Mouse (Mus musculus) kidney, adult 2 months (tissue): ENCODE data around the gene Bpnt1. TPM values are rescaled to one million over a fixed set of nuclear protein-coding genes. Genes with fewer than 3 reads are reported as not detected.

Experiments
- DNase-seq: peaks from one replicate; pipeline ENCODE4 v3.0.0; 2021
- H3K27ac ChIP-seq: fragments of 200-500 bp; 2 replicates; pipeline ENCODE4 v1.5.1; 2012; ENCODE audit warnings: low read depth, low read length, control low read depth, inconsistent platforms; ENCODE audit not compliant: insufficient read depth
- H3K27me3 ChIP-seq: fragments of 200-500 bp; replicated peaks from 2 replicates; pipeline ENCODE4 v1.6.1; 2012; ENCODE audit warnings: mild to moderate bottlenecking, moderate library complexity, low read length, inconsistent platforms; ENCODE audit not compliant: control insufficient read depth, insufficient read depth
- H3K36me3 ChIP-seq: fragments of 200-500 bp; 2 replicates; pipeline ENCODE4 v1.6.1; 2012; ENCODE audit warnings: mild to moderate bottlenecking, moderate library complexity, low read length, inconsistent platforms; ENCODE audit not compliant: control insufficient read depth, insufficient read depth
- H3K4me1 ChIP-seq: fragments of 200-500 bp; 2 replicates; pipeline ENCODE4 v1.6.1; 2011; ENCODE audit warnings: low read length; ENCODE audit not compliant: control insufficient read depth, insufficient read depth
- H3K4me3 ChIP-seq: fragments of 200-500 bp; 2 replicates; pipeline ENCODE4 v1.5.1; 2011; ENCODE audit warnings: mild to moderate bottlenecking, low read depth, low read length, control low read depth; ENCODE audit not compliant: insufficient read depth
- CTCF ChIP-seq: fragments of 200-500 bp; conservative IDR thresholded peaks from 2 replicates; pipeline ENCODE4 v1.5.1; 2011; ENCODE audit warnings: low read depth, mild to moderate bottlenecking, control low read depth, low read length, moderate library complexity, mixed read lengths; ENCODE audit not compliant: insufficient read depth, insufficient read length
- POLR2A ChIP-seq: fragments of 200-500 bp; IDR thresholded peaks from one replicate; pipeline ENCODE4 v1.6.1; 2011; ENCODE audit warnings: low read depth, low read length, control low read depth
- WGBS: fragments of 180-500 bp; shearing (Covaris S2); methylation state at CpG from one replicate; pipeline ENCODE4 v1.1.7; 2018; 5-methylcytosine and 5-hydroxymethylcytosine counted together
- polyA plus RNA-seq: library from polyadenylated mRNA; depleted of rRNA; stranded (reverse); fragments of >200 nt; gene quantifications from 2 replicates; pipeline ENCODE4 v1.2.3, GENCODE M21; 2012

Gene Bpnt1
- polyA plus RNA-seq, 1 experiment: 464 TPM

DNA sequence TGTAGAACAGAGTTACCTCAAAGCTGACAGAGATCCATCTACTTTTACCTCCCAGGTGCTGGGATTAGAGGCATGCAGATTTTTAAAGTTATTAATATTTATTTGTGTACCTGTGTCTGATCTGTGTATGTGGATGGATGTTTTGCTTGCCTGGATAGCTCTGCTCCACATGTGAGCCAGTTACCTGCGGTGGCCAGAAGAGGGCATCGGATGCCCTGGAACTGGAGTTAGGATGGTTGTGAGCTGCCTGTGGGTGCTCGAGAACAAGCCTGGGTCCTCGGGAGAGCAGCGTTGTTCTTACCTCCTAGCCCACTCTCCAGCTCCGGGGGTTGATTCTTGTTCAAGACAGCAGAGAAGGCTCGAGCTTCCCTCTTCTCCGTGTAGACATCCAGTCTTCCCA is 11.5 kb downstream of the Bpnt1 start:
- DNase-seq: no peak
- WGBS: 86% methylated on average over 8 of the region's 8 CpGs
- H3K27ac ChIP-seq: no peak overlapping the region
- no peak for TF ChIP-seq POLR2A
- peak; percentile 42 for TF ChIP-seq CTCF
- H3K36me3 ChIP-seq: peaks cover 5% of the 10 kb centered on the region; the same call in 1 of the 2 replicates
- no peak overlapping the region for H3K4me3 ChIP-seq
- no peaks in the 10 kb centered on the region for H3K27me3 ChIP-seq
- no peaks in the 10 kb centered on the region for H3K4me1 ChIP-seq

DNA sequence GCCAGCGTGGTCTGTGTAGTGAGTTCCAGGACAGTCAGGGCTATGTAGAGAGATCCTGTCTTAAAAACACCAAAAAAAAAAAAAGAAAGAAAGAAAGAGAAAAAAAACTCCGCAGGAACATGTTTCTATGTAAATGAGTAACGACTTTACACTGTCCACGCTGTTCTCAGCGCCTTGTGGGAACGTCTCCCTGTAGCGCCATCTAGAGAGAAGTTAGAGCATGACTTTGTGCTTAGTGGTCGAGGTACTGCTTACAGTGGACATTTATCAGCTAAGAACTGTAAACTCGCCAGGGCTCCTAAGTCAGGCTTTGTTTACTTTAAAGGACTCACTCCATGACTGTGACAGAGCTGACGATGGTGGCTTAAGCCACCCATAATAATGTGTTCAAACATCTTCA is 14.2 kb downstream of the Bpnt1 start:
- Histone ChIP-seq H3K4me1 (no peaks in the 10 kb centered on the region), H3K4me3 (no peak overlapping the region), H3K27me3 (no peaks in the 10 kb centered on the region), H3K36me3 (peaks cover 5% of the 10 kb centered on the region; the same call in 1 of the 2 replicates), H3K27ac (no peak overlapping the region)
- peak; percentile 55 for TF ChIP-seq CTCF
- no peak for TF ChIP-seq POLR2A
- WGBS: 50% methylated on average over 10 of the region's 10 CpGs
- peak; percentile 31 for DNase-seq

DNA sequence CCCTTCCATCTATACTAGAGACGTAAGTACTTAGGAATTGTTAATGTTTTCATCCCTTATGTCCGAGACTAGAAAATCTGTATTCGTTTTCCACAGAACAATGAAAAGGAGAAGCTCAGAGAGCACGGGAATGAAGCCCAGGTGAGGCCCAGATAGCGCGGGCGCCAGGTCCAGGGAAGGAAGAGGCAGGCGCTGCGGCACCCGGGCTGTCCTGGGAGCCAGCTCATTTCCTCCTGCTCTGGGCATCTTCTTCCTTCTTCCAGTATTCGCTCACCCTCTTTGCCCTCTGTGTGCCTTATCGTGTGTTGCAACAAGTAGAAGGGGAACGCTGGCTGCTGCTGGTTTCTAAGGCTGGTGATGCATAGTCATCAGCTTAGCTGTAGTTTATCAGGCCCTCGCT is 17.8 kb downstream of the Bpnt1 start:
- Histone ChIP-seq H3K27ac (no peak overlapping the region), H3K4me1 (no peaks in the 10 kb centered on the region), H3K4me3 (no peak overlapping the region), H3K27me3 (no peaks in the 10 kb centered on the region), H3K36me3 (peaks cover 4% of the 10 kb centered on the region; the same call in 1 of the 2 replicates)
- TF ChIP-seq POLR2A (no peak), CTCF (no peak)
- no peak for DNase-seq
- WGBS: 96% methylated on average over 14 of the region's 14 CpGs

DNA sequence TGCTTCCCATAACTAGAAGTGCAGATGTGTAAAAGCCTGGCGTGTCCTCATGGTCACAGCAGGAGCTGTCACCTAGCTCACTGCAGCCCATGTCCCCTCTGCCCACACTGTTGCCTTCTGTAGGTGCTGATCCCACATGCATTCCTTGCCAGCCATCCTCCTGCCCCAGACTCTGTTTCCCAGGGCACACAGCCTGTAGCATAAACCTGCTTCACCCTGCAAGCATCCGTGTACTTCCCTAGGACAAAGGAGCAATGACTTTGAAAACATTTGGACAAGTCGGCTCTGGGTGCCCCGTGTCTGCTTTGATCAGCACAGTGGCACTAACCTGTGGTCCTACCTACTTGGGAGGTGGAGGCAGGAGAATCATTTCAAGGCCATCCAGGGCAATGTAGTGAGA is 18.7 kb downstream of the Bpnt1 start:
- no peaks in the 10 kb centered on the region for H3K4me1 ChIP-seq
- no peak for DNase-seq
- no peak for TF ChIP-seq CTCF
- no peak for TF ChIP-seq POLR2A
- WGBS: 91% methylated on average over 4 of the region's 4 CpGs
- H3K27me3 ChIP-seq: no peaks in the 10 kb centered on the region
- H3K27ac ChIP-seq: no peak overlapping the region
- peaks cover 4% of the 10 kb centered on the region; the same call in 1 of the 2 replicates for H3K36me3 ChIP-seq
- no peak overlapping the region for H3K4me3 ChIP-seq

DNA sequence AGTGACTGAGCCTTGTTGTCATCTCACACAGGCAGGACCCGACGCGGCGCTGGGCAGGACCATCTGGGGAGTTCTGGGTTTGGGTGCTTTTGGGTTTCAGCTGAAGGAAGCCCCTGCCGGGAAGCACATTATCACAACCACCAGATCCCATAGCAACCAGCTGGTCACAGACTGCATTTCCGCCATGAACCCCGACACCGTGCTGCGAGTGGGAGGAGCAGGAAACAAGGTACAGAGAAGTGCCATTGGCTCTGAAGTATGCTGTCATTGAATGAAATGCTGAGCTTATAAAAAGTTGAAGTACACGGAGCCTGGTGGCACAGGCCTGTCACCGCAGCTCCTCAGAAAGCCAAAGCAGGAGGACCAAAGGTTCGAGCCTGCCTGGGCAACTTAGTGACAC is 20.2 kb downstream of the Bpnt1 start:
- Histone ChIP-seq H3K27ac (no peak overlapping the region), H3K4me1 (no peaks in the 10 kb centered on the region)
- WGBS: 89% methylated on average over 12 of the region's 12 CpGs

DNA sequence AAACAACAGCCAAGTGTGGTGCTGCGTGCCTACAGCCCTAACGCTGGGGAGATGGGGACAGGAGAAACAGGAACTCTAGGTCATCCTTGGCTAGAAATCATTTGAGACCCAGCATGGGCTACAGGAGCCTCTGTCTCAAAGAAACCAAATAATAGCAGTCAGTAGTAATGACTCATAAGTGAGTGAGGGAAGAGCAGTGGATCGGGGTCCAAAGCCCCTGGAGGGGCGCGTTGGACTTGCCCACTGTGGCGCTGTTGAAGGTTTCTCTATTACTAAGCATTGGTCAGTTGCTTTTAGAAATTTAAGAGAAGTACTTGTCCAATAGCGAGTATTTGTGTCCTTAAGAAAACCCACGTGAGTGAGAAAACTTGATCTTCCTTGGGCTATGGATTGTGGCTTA is 21.4 kb downstream of the Bpnt1 start:
- H3K36me3 ChIP-seq: peaks cover 5% of the 10 kb centered on the region; the same call in 1 of the 2 replicates
- TF ChIP-seq CTCF: no peak
- no peak for TF ChIP-seq POLR2A
- no peak for DNase-seq
- H3K27ac ChIP-seq: no peak overlapping the region
- H3K4me3 ChIP-seq: no peak overlapping the region
- no peaks in the 10 kb centered on the region for H3K27me3 ChIP-seq
- 95% methylated on average over 8 of the region's 8 CpGs for WGBS
- no peaks in the 10 kb centered on the region for H3K4me1 ChIP-seq

More for the DNA sequence above, 20.2 kb downstream of the Bpnt1 start:
- DNase-seq: no peak
- TF ChIP-seq CTCF: no peak
- no peak for TF ChIP-seq POLR2A
- Histone ChIP-seq H3K4me3 (no peak overlapping the region), H3K36me3 (peaks cover 4% of the 10 kb centered on the region; the same call in 1 of the 2 replicates), H3K27me3 (no peaks in the 10 kb centered on the region)

DNA sequence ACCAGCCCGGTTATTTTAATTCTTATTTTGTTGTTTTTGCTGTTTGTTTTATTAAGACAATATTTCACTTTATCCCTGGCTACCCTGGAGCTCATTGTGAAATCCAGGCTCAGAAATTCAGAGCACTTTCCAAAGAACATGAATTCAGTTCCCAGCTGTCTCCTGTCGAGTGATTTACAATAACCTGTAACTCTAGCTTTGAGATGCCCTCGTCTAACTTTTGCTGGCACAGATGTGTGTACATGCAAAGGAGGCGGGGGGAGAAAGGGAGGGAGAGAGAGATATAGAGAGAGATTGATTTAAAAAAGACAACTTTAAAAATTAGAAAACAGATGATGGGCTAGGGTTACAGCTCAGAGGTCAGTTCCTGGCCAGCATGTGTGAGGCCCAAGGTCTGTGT is 22.8 kb downstream of the Bpnt1 start:
- peaks cover 5% of the 10 kb centered on the region; the same call in 1 of the 2 replicates for H3K36me3 ChIP-seq

DNA sequence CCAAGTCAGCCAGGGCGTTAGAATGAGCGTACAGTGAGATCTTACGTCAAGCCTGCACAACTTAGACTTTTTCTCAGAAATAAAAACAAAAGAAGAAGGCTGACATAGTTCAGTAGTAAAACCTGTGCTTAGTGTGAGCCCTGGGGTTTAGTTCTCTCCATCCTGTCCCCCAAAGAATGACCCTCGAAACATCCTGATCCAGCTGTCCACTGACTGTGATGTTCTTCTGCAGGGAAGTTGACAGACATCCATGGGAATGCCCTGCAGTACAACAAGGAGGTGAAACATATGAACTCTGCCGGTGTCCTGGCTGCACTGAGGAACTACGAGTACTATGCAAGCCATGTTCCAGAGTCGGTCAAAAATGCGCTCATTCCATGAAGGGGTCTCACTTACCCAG is 24.3 kb downstream of the Bpnt1 start:
- Histone ChIP-seq H3K36me3 (peaks cover 4% of the 10 kb centered on the region; the same call in 1 of the 2 replicates), H3K27ac (no peak overlapping the region), H3K4me1 (no peaks in the 10 kb centered on the region), H3K4me3 (no peak overlapping the region), H3K27me3 (no peaks in the 10 kb centered on the region)
- TF ChIP-seq POLR2A (no peak), CTCF (no peak)
- DNase-seq: no peak
- 94% methylated on average over 8 of the region's 8 CpGs for WGBS

More for the DNA sequence above, 22.8 kb downstream of the Bpnt1 start:
- DNase-seq: no peak
- no peak for TF ChIP-seq POLR2A
- TF ChIP-seq CTCF: no peak
- H3K27ac ChIP-seq: no peak overlapping the region
- no peak overlapping the region for H3K4me3 ChIP-seq
- H3K4me1 ChIP-seq: no peaks in the 10 kb centered on the region
- H3K27me3 ChIP-seq: no peaks in the 10 kb centered on the region
- WGBS: 62% methylated on average over 4 of the region's 4 CpGs
